ENCODE assay signal across 12 mouse cellular contexts in genomic region chr8:115506741-115507140, GRCm38 (mm10).
DNase-seq lines count a peak whose midpoint lies in the region; ATAC-seq lines count a peak whose summit lies in the region.
"Had no signal": no experiment of that assay in that cellular context is flagged by ENCODE, and none has a peak within 500 bp of the region (broad histone marks: within the 10 kb centered on the region; RNA-seq: fewer than 3 reads in every experiment).

No protein-coding gene starts in this region.

- peak; percentile 99 for ATAC-seq in activated CD4-positive, CD25-positive, alpha-beta regulatory T cell, adult 4 months
- peak; percentile 87 for ATAC-seq in megakaryocyte, adult 5-6 weeks (ENCODE audit: poor library complexity, severe bottlenecking)
- ATAC-seq: forebrain, embryonic 13.5 days; hindbrain, embryonic 16.5 days had no signal

- DNase-seq in induced T-regulatory cell, adult 2 months (ENCODE audit: low read depth), result peak; percentile 66
- peak; percentile 43 for DNase-seq in thymus, postnatal 14 days
- no peak for DNase-seq in embryo, embryonic 10 days (ENCODE audit: low spot score)
- no peak for DNase-seq in left cerebral cortex, adult 11 months (ENCODE audit: low spot score)
- DNase-seq in adrenal gland, adult 8-10 months, result no peak
- DNase-seq: gastrocnemius, postnatal 25 days; kidney, adult 9 months; right cerebral cortex, postnatal 4 days had no signal

Comparison
In these comparisons a context has a peak if more than half of its experiments do, and no peak if none do; other contexts are left out.
1. DNase-seq: peak in induced T-regulatory cell, adult 2 months (single experiment) and thymus, postnatal 14 days (single experiment); none in embryo, embryonic 10 days (single experiment), left cerebral cortex, adult 11 months (single experiment) and adrenal gland, adult 8-10 months (single experiment).